In genomic region chr14:27875991-27876411, GRCm38 (mm10) we compare ENCODE assay signal across 14 mouse cellular contexts.
DNase-seq lines count a peak whose midpoint lies in the region; ATAC-seq and TF ChIP-seq lines count a peak whose summit lies in the region.
"Had no signal": no experiment of that assay in that cellular context is flagged by ENCODE, and none has a peak within 500 bp of the region (broad histone marks: within the 10 kb centered on the region; RNA-seq: fewer than 3 reads in every experiment).

No protein-coding gene starts in this region.

- H3K9me3 ChIP-seq in hindbrain, embryonic 15.5 days = no peaks in the 10 kb centered on the region
- no peaks in the 10 kb centered on the region for H3K9me3 ChIP-seq in hindbrain, embryonic 10.5 days
- no peaks in the 10 kb centered on the region for H3K9me3 ChIP-seq in neural tube, embryonic 15.5 days (replicated peaks)
- no peaks in the 10 kb centered on the region for H3K9me3 ChIP-seq in liver, embryonic 11.5 days (ENCODE audit: control insufficient read depth, low read length)
- H3K9me3 ChIP-seq: embryonic facial prominence, embryonic 15.5 days; intestine, embryonic 15.5 days; liver, embryonic 13.5 days; megakaryocyte, embryonic 14.5 days had no signal

- H3K36me3 ChIP-seq in hindbrain, embryonic 15.5 days = no peaks in the 10 kb centered on the region
- H3K36me3 ChIP-seq in hindbrain, embryonic 10.5 days = no peaks in the 10 kb centered on the region
- H3K36me3 ChIP-seq in neural tube, embryonic 15.5 days = no peaks in the 10 kb centered on the region
- no peaks in the 10 kb centered on the region for H3K36me3 ChIP-seq in liver, embryonic 11.5 days (ENCODE audit: control insufficient read depth, insufficient read depth, low read length)
- H3K36me3 ChIP-seq: embryonic facial prominence, embryonic 15.5 days; intestine, embryonic 15.5 days; liver, embryonic 13.5 days had no signal

- no peak for TF ChIP-seq CTCF in cortical plate, adult 2 months (IDR thresholded peaks at IDR 0.05; ENCODE audit: extremely low read depth, insufficient read depth, low read length)

- TF ChIP-seq POLR2A in cortical plate, adult 2 months (IDR thresholded peaks at IDR 0.05; ENCODE audit: extremely low read depth, insufficient read depth, low read length) = peak; percentile 53; the same call in 1 of the 2 replicates

- ATAC-seq in hindbrain, embryonic 15.5 days (ENCODE audit: low FRiP score, low read depth) = no peak
- ATAC-seq in neural tube, embryonic 15.5 days (ENCODE audit: low FRiP score) = no peak
- ATAC-seq in liver, embryonic 11.5 days (replicated peaks; ENCODE audit: low FRiP score) = no peak
- ATAC-seq: intestine, embryonic 15.5 days had no signal

- peaks cover 10% of the 10 kb centered on the region for H3K4me1 ChIP-seq in hindbrain, embryonic 15.5 days (replicated peaks)
- peaks cover 10% of the 10 kb centered on the region for H3K4me1 ChIP-seq in hindbrain, embryonic 10.5 days (replicated peaks)
- peaks cover 9% of the 10 kb centered on the region for H3K4me1 ChIP-seq in cortical plate, adult 2 months (ENCODE audit: control insufficient read depth, insufficient read depth, low read length)
- H3K4me1 ChIP-seq in neural tube, embryonic 15.5 days = peaks cover 13% of the 10 kb centered on the region
- H3K4me1 ChIP-seq in liver, embryonic 11.5 days (replicated peaks; ENCODE audit: control insufficient read depth, insufficient read depth, low read length) = no peaks in the 10 kb centered on the region
- H3K4me1 ChIP-seq: intestine, embryonic 15.5 days; liver, embryonic 13.5 days; megakaryocyte, embryonic 14.5 days had no signal

- H3K27ac ChIP-seq in hindbrain, embryonic 15.5 days (replicated peaks) = 0 out of 2 replicates have a peak overlapping the region, but pooled peaks have one; percentile 4
- no peak overlapping the region for H3K27ac ChIP-seq in hindbrain, embryonic 10.5 days
- peak overlapping the region; percentile 75; the same call in 1 of the 2 replicates for H3K27ac ChIP-seq in cortical plate, adult 2 months (ENCODE audit: insufficient read depth, low read length)
- H3K27ac ChIP-seq in neural tube, embryonic 15.5 days (replicated peaks) = peak overlapping the region; percentile 8; the same call in 1 of the 2 replicates
- H3K27ac ChIP-seq in liver, embryonic 11.5 days (ENCODE audit: low read depth, low read length) = no peak overlapping the region
- H3K27ac ChIP-seq: embryonic facial prominence, embryonic 15.5 days; heart, adult 2 months; intestine, embryonic 15.5 days; liver, embryonic 13.5 days had no signal

- 60% methylated on average over 13 of the region's 13 CpGs for WGBS in hindbrain, embryonic 15.5 days
- 82% methylated on average over 13 of the region's 13 CpGs for WGBS in hindbrain, embryonic 10.5 days
- 49% methylated on average over 13 of the region's 13 CpGs for WGBS in neural tube, embryonic 15.5 days
- WGBS in liver, embryonic 11.5 days = 81% methylated on average over 13 of the region's 13 CpGs

- no peak overlapping the region for H3K4me3 ChIP-seq in hindbrain, embryonic 15.5 days
- no peak overlapping the region for H3K4me3 ChIP-seq in hindbrain, embryonic 10.5 days
- H3K4me3 ChIP-seq in cortical plate, adult 2 months (ENCODE audit: insufficient read depth, low read length) = peak overlapping the region; percentile 55
- no peak overlapping the region for H3K4me3 ChIP-seq in neural tube, embryonic 15.5 days (replicated peaks)
- no peak overlapping the region for H3K4me3 ChIP-seq in liver, embryonic 11.5 days (ENCODE audit: low read depth, low read length)
- H3K4me3 ChIP-seq: embryonic facial prominence, embryonic 15.5 days; heart, adult 2 months; intestine, embryonic 15.5 days; liver, embryonic 13.5 days; megakaryocyte, embryonic 14.5 days had no signal

- no peaks in the 10 kb centered on the region for H3K27me3 ChIP-seq in hindbrain, embryonic 15.5 days
- H3K27me3 ChIP-seq in hindbrain, embryonic 10.5 days (ENCODE audit: insufficient read depth, poor library complexity, severe bottlenecking) = no peaks in the 10 kb centered on the region
- no peaks in the 10 kb centered on the region for H3K27me3 ChIP-seq in neural tube, embryonic 15.5 days (replicated peaks)
- H3K27me3 ChIP-seq in liver, embryonic 11.5 days (replicated peaks; ENCODE audit: control insufficient read depth, insufficient read depth, low read length) = no peaks in the 10 kb centered on the region
- H3K27me3 ChIP-seq: CH12.LX; embryonic facial prominence, embryonic 15.5 days; intestine, embryonic 15.5 days; liver, embryonic 13.5 days; megakaryocyte, embryonic 14.5 days had no signal

- H3K9ac ChIP-seq in hindbrain, embryonic 15.5 days = no peak overlapping the region
- no peak overlapping the region for H3K9ac ChIP-seq in neural tube, embryonic 15.5 days (replicated peaks)
- no peak overlapping the region for H3K9ac ChIP-seq in liver, embryonic 11.5 days (ENCODE audit: low read depth, low read length)
- H3K9ac ChIP-seq: embryonic facial prominence, embryonic 15.5 days; intestine, embryonic 15.5 days; liver, embryonic 13.5 days had no signal

- H3K4me2 ChIP-seq in hindbrain, embryonic 15.5 days = peak overlapping the region; percentile 31
- peak overlapping the region; percentile 41 for H3K4me2 ChIP-seq in neural tube, embryonic 15.5 days
- H3K4me2 ChIP-seq in liver, embryonic 11.5 days = no peak overlapping the region
- H3K4me2 ChIP-seq: embryonic facial prominence, embryonic 15.5 days; intestine, embryonic 15.5 days; liver, embryonic 13.5 days had no signal

- DNase-seq in hindbrain, embryonic 10.5 days (ENCODE audit: low spot score) = no peak
- DNase-seq in kidney, postnatal 25 days = peak; percentile 9 to 37
- DNase-seq in heart, adult 9 months (ENCODE audit: low spot score in 2 of 2) = no peak
- DNase-seq in liver, embryonic 11.5 days (ENCODE audit: low spot score) = no peak
- no peak for DNase-seq in ovary, postnatal 36 days (ENCODE audit: low spot score)
- DNase-seq: heart, adult 2 months; liver, embryonic 13.5 days had no signal

Comparison
In these comparisons a context has a peak if more than half of its experiments do, and no peak if none do; other contexts are left out.
1. H3K27ac ChIP-seq: peak in hindbrain, embryonic 15.5 days (single experiment), cortical plate, adult 2 months (single experiment) and neural tube, embryonic 15.5 days (single experiment); none in hindbrain, embryonic 10.5 days (single experiment) and liver, embryonic 11.5 days (single experiment).
2. DNase-seq: peak in kidney, postnatal 25 days (2 of 2); none in hindbrain, embryonic 10.5 days (single experiment), heart, adult 9 months (0 of 2), liver, embryonic 11.5 days (single experiment) and ovary, postnatal 36 days (single experiment).